Mouse (Mus musculus) adrenal gland, adult 8-10 months (tissue): ENCODE measurements around the gene Zswim4. TPM values are rescaled to one million over a fixed set of nuclear protein-coding genes. Genes with fewer than 3 reads are reported as not detected.

Experiments used
- DNase-seq: peaks from one replicate; pipeline ENCODE4 v3.0.0; 2022
- total RNA-seq, 4 experiments: library from RNA; stranded (reverse); gene quantifications; 2 replicates each; pipeline ENCODE4 v1.2.4; 2022

The Zswim4 gene
- total RNA-seq, 4 experiments from 2014 or later = 36.2 to 53.9 (median 48.0) TPM

DNA sequence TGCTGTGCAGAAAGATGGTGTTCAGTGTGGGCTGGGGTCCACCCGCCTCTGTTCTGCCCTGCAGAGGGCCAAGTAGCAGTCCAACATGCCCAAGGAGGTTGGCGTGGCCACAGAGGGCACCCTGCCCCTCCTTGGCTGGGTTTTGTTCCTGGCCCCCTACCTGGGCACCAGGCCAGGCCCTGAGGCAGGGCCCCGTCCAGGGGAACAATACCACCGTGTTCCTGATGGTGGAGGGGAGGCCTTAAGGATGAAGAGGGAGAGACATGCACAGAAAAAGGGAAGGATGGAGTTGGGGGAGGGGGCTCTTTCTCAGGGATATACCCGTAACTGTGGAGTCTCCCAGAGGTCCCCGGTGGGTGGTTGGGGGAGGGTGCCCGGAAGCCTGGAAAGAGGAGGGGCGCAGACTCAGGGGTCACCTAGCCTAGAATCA lies 36.7 kb downstream of the Zswim4 start:
- DNase-seq = peak; percentile 61

DNA sequence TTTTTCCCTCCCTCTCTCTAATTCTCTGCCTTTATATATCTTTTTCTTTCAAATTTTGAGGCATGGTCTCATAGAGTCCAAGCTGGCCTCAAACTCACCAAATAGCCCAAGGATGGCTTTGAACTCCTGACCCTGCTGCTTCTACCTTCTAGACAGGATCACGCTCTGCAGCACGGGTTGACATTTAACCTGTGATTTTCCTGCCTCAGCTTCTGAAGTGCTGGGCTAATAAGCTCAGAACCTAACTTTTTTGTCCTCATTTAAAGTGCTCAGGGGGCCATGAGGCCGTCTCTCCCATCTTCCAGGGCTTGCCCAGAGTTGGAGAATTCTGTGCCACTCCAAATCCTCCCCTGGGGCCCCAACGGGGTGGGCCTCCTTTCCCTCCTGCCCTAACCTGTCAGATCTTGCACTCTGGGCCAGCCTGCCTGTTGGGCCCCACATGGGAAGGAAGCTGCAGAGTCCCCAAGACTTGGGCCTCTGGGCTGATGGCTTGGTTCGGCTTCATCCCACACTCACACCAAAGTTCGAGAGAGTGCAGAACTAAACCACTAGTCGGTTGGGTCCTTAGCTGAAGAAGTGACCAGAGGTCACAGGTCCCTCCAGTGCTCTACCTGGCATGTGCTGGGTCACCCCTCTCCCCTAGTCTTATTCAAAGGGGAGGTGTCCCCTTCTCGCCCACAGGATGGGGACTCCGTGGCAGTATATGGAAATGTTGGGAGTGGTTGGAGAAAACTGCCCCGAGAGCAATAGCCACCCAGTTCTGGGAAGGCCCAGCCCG lies 37.3 kb downstream of the Zswim4 start:
- no peak for DNase-seq

- no peak for DNase-seq
Observed at GRCm38 (mm10) chr8:84198871-84199270, 38.0 kb downstream of the Zswim4 start.

DNA sequence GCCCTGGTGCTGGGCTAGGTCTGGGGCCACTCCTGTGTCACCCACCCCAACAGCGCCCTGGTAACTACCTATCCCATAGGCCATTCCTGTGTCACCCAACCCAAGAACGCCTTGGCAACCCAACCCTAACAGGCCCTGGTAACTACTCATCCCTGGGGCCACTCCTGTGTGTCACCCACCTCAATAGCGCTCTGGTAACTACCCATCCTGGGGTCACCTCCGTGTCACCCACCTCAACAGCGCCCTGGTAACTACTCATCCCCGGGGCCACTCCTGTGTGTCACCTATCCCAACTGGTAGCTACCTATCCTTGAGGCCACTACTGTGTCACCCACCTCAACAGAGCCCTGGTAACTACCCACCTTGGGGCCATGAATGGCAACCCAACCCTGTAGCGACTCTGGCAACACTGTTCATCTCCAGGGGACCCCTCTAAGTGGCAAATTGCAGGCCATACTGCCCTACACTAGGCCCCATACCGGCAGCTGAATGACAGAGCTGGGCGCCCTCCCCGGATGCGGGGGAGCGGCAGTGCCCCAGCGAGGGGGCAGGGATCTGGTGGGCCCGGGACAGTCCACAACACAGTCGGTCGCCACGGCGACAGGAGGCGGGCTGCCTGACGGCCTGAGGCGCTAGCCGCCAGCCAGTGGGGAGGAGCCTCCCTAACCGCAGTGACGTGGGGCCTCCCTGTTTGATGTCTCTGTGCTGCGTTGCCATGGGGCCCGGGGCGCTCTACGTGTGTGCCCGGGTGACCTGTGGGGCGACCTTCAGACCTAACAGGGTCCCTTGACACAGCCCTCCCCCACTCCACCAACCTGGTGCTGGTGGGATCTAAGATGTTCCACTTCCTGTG lies 38.7 kb downstream of the Zswim4 start:
- peak; percentile 92 for DNase-seq

GRCm38 (mm10) chr8:84197141-84197921 lies 39.5 kb downstream of the Zswim4 start:
- peak; percentile 86 for DNase-seq

DNA sequence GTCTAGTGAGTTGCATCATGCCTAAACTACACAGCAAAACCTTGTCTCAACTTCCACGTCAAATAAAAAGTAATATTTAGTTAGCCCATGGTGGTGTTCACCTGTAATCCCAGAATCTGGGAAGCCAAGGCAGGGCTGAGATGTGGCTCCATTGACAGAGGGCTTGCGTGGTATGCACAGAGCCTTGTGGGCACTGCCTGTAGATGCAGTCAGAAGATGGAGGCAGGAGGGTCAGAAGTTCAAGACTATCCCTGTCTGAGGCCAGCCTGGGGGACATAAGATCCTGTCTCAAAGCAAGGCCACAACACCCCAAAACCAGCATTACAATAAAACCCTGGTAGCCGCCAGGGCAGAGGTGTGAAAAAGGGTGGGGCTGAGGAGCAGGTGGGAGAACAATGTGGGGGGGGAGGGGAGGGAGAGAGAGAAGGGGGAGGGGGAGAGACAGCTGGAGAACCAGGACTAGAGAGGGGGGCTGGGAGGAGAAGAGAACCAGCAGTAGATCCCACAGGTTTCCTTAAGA lies 42.6 kb downstream of the Zswim4 start:
- DNase-seq = no peak

DNA sequence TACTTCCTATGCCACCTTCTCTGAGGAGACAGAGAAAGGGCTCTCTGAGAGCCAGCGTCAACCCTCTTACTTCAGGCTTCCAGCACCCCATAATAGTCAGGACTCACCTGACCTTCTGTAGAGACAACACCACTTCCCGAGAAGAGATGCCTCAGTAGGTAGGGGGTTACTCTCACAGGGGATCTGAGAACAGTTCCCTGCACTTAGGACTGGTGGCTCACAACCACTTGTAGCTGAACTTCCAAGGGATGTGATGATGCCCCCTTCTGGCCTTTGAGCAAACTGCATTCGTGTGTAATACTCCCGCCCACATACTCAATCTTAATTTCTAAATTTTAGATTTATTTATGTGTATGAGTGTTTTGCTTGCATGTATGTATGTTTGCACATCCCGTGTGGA lies 43.3 kb downstream of the Zswim4 start:
- no peak for DNase-seq

DNA sequence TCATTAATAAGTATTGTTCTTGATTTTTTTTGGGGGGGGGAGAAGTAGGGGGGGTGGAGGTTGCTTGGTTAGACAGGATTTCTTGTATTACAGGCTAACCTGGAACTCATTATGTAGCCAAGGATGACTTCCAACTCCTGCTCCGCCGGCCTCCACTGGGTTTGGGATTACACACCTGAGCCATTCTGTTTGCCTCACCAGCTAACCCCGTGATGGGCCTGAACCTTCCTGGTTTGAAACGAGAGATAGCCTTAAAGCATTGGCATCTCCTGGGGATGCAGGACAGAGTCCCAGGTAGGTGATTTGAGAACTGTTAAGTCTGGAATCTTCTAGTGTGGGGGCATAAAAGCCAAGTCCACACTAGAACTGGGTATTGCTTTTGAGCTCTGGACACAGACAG lies 43.7 kb downstream of the Zswim4 start:
- no peak for DNase-seq

- peak; percentile 77 for DNase-seq
Observed at GRCm38 (mm10) chr8:84192555-84192954, 44.3 kb downstream of the Zswim4 start.

DNA sequence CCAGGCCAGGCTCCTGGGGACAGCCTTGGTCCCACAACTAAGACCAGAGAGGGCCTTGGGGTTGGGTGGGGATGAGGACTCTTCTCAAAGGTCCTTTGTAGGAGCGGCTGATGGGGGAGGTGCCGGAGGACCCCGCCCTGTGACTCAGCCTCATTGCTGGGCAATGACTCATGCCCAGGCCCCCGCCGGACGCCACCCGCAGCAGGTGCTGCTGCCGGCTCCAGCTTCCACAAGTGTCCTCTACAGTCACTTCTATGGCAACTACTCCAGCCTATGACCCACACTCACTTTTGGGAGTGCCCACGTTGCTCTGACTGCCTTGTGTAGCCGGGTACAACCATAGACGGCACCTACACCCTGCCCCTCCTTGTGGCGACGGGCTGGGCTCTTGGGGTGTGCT lies 44.8 kb downstream of the Zswim4 start:
- DNase-seq = peak; percentile 82

GRCm38 (mm10) chr8:84190191-84190867 lies 46.5 kb downstream of the Zswim4 start:
- no peak for DNase-seq

DNA sequence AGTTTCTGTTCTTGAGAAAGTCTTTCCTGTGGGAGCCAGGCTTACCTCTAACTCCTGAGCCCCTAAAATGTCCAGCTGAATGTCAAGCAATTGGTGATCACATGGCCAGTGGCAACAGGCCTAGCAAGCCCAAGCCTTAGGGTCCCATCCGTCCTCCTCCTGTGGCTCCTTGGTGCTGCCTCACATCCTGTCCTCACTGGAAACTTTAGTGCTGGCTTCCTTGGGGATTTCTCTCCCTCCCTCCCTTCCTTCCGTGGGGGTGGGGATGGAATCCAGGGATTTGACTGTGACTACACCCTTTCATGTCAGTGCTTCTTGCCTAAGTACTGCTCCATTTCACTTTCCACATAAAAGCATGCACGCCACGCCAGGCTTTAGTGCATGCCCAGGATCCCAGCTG lies 47.3 kb downstream of the Zswim4 start:
- DNase-seq = peak; percentile 49

- DNase-seq = no peak
Observed at GRCm38 (mm10) chr8:84188671-84189070, 48.2 kb downstream of the Zswim4 start.

- DNase-seq = peak; percentile 50
Observed at GRCm38 (mm10) chr8:84187065-84187755, 49.6 kb downstream of the Zswim4 start.

GRCm38 (mm10) chr8:84186547-84186946 lies 50.3 kb downstream of the Zswim4 start:
- peak; percentile 63 for DNase-seq

GRCm38 (mm10) chr8:84185117-84185516 lies 51.7 kb downstream of the Zswim4 start, which contains the start of gene Nanos3:
Gene Nanos3 (minus strand): TSS chr8:84185217.
- DNase-seq = no peak

DNA sequence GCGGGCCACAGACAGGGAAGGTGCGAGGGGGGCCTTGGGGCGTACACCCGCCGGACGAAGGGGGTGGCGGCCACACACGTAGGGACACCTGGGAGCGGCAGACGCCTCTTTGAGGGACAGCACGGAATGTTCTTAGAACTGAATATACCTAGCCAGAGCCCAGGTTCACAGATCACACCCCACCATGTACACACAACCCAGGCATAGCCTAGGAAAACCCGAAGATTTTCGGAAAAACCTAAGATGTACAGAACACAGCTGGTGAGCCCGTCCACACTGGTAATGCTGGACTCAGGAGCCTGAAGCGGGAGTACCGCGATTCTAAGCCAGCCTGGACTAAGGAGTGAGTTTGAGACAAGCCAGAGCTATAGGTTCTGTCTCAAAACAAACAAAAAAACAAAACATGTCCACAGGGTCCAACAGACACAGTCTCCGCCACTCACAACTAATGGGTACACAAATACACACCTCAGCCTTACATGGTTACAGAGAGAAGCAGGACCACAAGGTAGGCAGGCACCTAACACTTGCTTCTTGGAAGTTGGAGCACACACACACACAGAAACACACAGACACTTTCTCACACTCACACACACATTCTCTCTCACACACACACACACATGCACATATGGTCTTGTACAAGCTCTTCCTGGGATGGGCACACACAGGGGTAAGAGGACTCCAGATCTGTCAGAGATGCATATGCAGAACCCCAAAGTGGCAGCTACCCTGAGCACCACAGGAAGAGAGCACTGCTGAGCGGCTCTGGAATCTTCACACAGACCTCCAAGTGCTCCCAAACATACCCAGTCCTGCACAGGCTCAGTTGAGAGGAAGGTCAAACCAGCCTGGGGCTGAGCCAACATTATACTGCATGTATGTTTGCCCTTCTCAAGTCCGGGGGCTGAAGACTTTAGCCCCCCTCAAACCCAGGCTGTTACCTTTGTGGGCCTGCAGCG lies 52.5 kb downstream of the Zswim4 start:
- no peak for DNase-seq

DNA sequence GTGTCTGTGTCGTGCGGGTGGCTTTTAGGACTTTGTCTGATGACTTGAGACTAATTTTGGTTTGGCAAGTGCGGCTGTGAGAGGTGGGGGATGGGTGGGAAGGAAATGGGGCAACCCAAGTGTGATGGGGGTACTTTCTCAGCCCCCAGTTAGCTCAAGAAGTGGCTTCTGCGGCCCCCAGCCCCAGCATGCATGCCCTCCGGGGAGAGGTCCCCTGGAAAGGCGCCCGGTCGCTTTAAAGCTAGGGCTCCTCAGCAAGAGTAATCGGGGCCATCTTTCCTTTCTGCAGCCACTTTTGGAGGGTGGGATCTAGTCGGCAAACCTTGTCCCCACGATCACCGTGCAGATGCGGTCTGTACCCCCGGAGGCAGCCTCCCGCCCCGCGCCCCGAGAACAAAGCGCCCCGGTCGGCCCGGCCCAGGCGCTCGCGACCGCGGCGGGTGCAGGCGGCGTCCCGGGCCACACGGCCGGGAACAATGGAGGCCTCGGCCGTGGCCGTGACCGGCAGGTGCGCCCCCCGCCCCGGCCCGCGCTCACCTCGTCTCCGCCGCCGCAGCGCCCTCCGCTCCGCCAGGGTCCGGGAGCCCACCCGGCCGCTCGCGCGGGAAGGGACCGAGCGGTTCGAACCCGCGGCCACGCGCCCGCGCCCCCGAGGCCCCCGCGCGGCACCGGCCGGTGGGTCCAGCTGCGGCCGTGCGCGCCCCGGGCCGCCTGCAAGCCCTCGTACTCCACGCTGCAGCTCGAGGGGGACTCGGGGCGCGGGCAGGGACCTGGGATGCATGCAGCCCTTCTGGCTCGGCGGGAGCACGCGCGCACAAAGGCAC lies 53.4 kb downstream of the Zswim4 start:
- no peak for DNase-seq

DNA sequence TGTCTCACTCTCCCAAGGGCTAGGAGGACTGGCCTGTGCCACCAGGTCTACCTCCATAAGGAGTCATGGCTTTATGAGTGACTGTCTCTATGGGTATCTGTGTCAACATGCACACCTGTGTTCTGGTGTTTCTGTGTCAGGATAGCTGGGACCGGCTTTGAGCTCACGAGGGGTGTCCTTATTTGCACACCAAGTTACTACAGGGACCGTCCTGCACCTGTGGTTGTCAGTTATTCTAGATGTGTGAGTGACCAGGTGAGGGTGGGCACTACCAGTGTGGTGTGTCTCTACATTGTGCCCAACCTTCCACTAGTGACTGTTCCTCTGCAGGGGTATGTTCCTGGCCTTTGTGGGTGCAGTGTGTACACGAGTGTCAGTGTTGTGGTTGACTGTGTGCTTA lies 54.0 kb downstream of the Zswim4 start:
- no peak for DNase-seq
